Comparison of ENCODE assay signal across 11 mouse cellular contexts in genomic region chr1:42033786-42034185, GRCm38 (mm10).
"Had no signal": no experiment of that assay in that cellular context is flagged by ENCODE, and none has a peak within 500 bp of the region (broad histone marks: within the 10 kb centered on the region; RNA-seq: fewer than 3 reads in every experiment).

No protein-coding gene starts in this region.

- DNase-seq: cerebellum, adult 9-11 months; embryo, embryonic 11 days; forebrain, postnatal 0 days; gastrocnemius, adult 2 months; gastrocnemius, postnatal 10 days; gastrocnemius, postnatal 14 days; gastrocnemius, postnatal 25 days; gastrocnemius, postnatal 36 days; heart, adult 11 months; heart, adult 18-20 months; heart, adult 2 months had no signal
